In the genomic region with DNA sequence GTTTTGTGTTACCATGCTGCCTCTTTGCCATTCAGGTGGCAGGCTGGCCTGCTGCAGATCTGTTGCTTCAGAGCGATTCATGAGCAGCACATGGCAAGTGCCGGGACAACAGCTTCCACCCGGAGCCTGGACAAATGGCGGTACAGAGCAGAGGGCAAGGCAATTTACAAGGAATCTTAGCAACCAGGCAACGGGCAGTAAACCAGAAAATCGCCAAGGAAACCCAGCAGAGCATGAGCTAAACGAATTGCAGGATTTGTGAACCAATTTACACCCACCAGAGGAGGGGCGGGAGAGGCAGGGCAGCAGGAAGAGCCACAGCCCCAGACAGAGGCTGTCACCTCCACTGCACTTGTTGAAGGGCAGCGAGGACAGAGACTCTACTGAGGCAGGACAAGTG, we compare ENCODE assay signal across 9 mouse cellular contexts.
A peak's percentile ranks its signal among the peaks of the same experiment; 100 is the strongest.
DNase-seq lines count a peak whose midpoint lies in the region; ATAC-seq lines count a peak whose summit lies in the region.
"Had no signal": no experiment of that assay in that cellular context is flagged by ENCODE, and none has a peak within 500 bp of the region (broad histone marks: within the 10 kb centered on the region; RNA-seq: fewer than 3 reads in every experiment).

No protein-coding gene starts in this region.

- H3K4me2 ChIP-seq in limb, embryonic 11.5 days (ENCODE audit: low read depth, severe bottlenecking) = no peak overlapping the region

- 8% methylated on average over 9 of the region's 9 CpGs for WGBS in limb, embryonic 11.5 days
- WGBS in limb, embryonic 10.5 days = 23% methylated on average over 9 of the region's 9 CpGs

- no peaks in the 10 kb centered on the region for H3K36me3 ChIP-seq in limb, embryonic 11.5 days (ENCODE audit: control insufficient read depth, insufficient read depth, low read length)
- no peaks in the 10 kb centered on the region for H3K36me3 ChIP-seq in limb, embryonic 10.5 days

- no peak overlapping the region for H3K9ac ChIP-seq in limb, embryonic 11.5 days (ENCODE audit: low read length)

- peaks cover 2% of the 10 kb centered on the region; the same call in 1 of the 2 replicates for H3K4me1 ChIP-seq in limb, embryonic 11.5 days (ENCODE audit: control insufficient read depth, insufficient read depth, low read length)
- peaks cover 20% of the 10 kb centered on the region for H3K4me1 ChIP-seq in limb, embryonic 10.5 days

- H3K9me3 ChIP-seq in limb, embryonic 11.5 days (ENCODE audit: control insufficient read depth, low read length) = no peaks in the 10 kb centered on the region
- H3K9me3 ChIP-seq in limb, embryonic 10.5 days (replicated peaks) = no peaks in the 10 kb centered on the region

- H3K4me3 ChIP-seq in limb, embryonic 11.5 days (ENCODE audit: low read depth, low read length) = no peak overlapping the region
- H3K4me3 ChIP-seq in limb, embryonic 10.5 days = no peak overlapping the region
- H3K4me3 ChIP-seq: myocyte had no signal

- H3K27me3 ChIP-seq in limb, embryonic 11.5 days (ENCODE audit: control insufficient read depth, insufficient read depth, low read length) = no peaks in the 10 kb centered on the region
- H3K27me3 ChIP-seq in limb, embryonic 10.5 days (ENCODE audit: low read depth, poor library complexity, severe bottlenecking) = peaks cover 19% of the 10 kb centered on the region; the same call in 1 of the 2 replicates

- ATAC-seq in limb, embryonic 11.5 days (ENCODE audit: insufficient number of reproducible peaks, low FRiP score, low TSS enrichment, low read depth) = no peak

- H3K27ac ChIP-seq in limb, embryonic 11.5 days (replicated peaks; ENCODE audit: low read depth, low read length) = no peak overlapping the region
- no peak overlapping the region for H3K27ac ChIP-seq in limb, embryonic 10.5 days

- DNase-seq in limb, embryonic 11.5 days (ENCODE audit: low spot score) = peak; percentile 32
- no peak for DNase-seq in limb, embryonic 10.5 days (ENCODE audit: low spot score)
- peak; percentile 21 to 32 for DNase-seq in kidney, adult 8-10 months
- peak; percentile 34 to 58 for DNase-seq in left cerebral cortex, adult 8-10 months (ENCODE audit: low spot score in 2 of 2)
- DNase-seq in right cerebral cortex, adult 2 months (ENCODE audit: low spot score in 2 of 2) = peak; percentile 50 to 68
- DNase-seq in spleen, postnatal 10 days (ENCODE audit: low spot score in 2 of 2) = no peak
- no peak for DNase-seq in ovary, postnatal 10 days (ENCODE audit: low spot score)
- no peak for DNase-seq in spleen, adult 18-20 months

Comparison
In these comparisons a context has a peak if more than half of its experiments do, and no peak if none do; other contexts are left out.
1. DNase-seq: peak in limb, embryonic 11.5 days (single experiment), kidney, adult 8-10 months (2 of 2), left cerebral cortex, adult 8-10 months (2 of 2) and right cerebral cortex, adult 2 months (2 of 2); none in limb, embryonic 10.5 days (single experiment), spleen, postnatal 10 days (0 of 2), ovary, postnatal 10 days (single experiment) and spleen, adult 18-20 months (0 of 2).